Mouse (Mus musculus) heart, postnatal 0 days (tissue): ENCODE measurements around the gene Ryr3. TPM values are rescaled to one million over a fixed set of nuclear protein-coding genes. Genes with fewer than 3 reads are reported as not detected.

Experiments used
- ATAC-seq: fragments of 200-750 bp; cut with Nextera tagmentation; 2 replicates; pipeline ENCODE4 v1.8.0; 2017; ENCODE audit warnings: low read depth, moderate number of reproducible peaks, moderate library complexity; ENCODE audit not compliant: insufficient read depth
- DNase-seq: peaks from one replicate; pipeline ENCODE4 v3.0.0-alpha.2; 2016; ENCODE audit warnings: low spot score
- H3K27ac ChIP-seq: fragments of 300-500 bp; sonication (generic); 2 replicates; pipeline ENCODE4 v1.5.1; 2014; ENCODE audit warnings: low read depth, mild to moderate bottlenecking
- H3K27me3 ChIP-seq: fragments of 300-500 bp; sonication (generic); 2 replicates; pipeline ENCODE4 v1.6.1; 2014; ENCODE audit warnings: low read length, mixed read lengths; ENCODE audit not compliant: control insufficient read depth, insufficient read depth
- H3K36me3 ChIP-seq: fragments of 300-500 bp; sonication (generic); replicated peaks from 2 replicates; pipeline ENCODE4 v1.6.1; 2014; ENCODE audit warnings: low read length, mixed read lengths; ENCODE audit not compliant: control insufficient read depth, insufficient read depth
- H3K4me1 ChIP-seq: fragments of 300-500 bp; sonication (generic); 2 replicates; pipeline ENCODE4 v1.6.1; 2014; ENCODE audit warnings: antibody characterized with exemption; ENCODE audit not compliant: control insufficient read depth, insufficient read depth
- H3K4me2 ChIP-seq: fragments of 300-500 bp; sonication (generic); 2 replicates; pipeline ENCODE4 v1.6.1; 2014; ENCODE audit warnings: low read depth, mild to moderate bottlenecking, low read length, moderate library complexity
- H3K4me3 ChIP-seq: fragments of 300-500 bp; sonication (generic); 2 replicates; pipeline ENCODE4 v1.5.1; 2014; ENCODE audit warnings: low read depth, low read length
- H3K9ac ChIP-seq: fragments of 300-500 bp; sonication (generic); replicated peaks from 2 replicates; pipeline ENCODE4 v1.6.1; 2014; ENCODE audit warnings: low read depth, low read length, mixed read lengths
- H3K9me3 ChIP-seq: fragments of 300-500 bp; sonication (generic); replicated peaks from 2 replicates; pipeline ENCODE4 v1.6.1; 2016; ENCODE audit warnings: low read length; ENCODE audit not compliant: control insufficient read depth
- CTCF ChIP-seq: IDR thresholded peaks from 2 replicates; pipeline ENCODE4 v1.5.1; 2016; ENCODE audit warnings: antibody characterized with exemption, control low read depth, low read depth
- EP300 ChIP-seq: IDR thresholded peaks from 2 replicates; pipeline ENCODE4 v1.6.1; 2016; ENCODE audit warnings: antibody characterized with exemption, low read depth
- WGBS: fragments of 180-500 bp; shearing (Covaris S2); extraction: QIAGEN DNeasy Blood & Tissue Kit; methylation state at CpG from one replicate; pipeline ENCODE4 v1.1.7; 2014; 5-methylcytosine and 5-hydroxymethylcytosine counted together
- polyA plus RNA-seq: library from polyadenylated mRNA; unstranded; fragments of >200 nt; fragmentation: Nextera tagmentation; extraction: Ambion mirVana; gene quantifications from 2 replicates; pipeline ENCODE4 v1.2.1, GENCODE M21; 2015
- total RNA-seq: library from RNA; depleted of rRNA; stranded (reverse); fragments of >200 nt; gene quantifications from 2 replicates; pipeline ENCODE4 v1.2.3, GENCODE M21; 2014; ENCODE audit warnings: low replicate concordance

Ryr3 gene
- total and polyA plus RNA-seq, 2 experiments from 2014 or later = 4.1 to 14.4 TPM

- no peaks in the 10 kb centered on the region for H3K4me1 ChIP-seq
- TF ChIP-seq EP300 (no peak), CTCF (no peak)
- no peak for ATAC-seq
- no peaks in the 10 kb centered on the region for H3K27me3 ChIP-seq
- 79% methylated on average over 3 of the region's 3 CpGs for WGBS
- H3K36me3 ChIP-seq = no peaks in the 10 kb centered on the region
- no peak overlapping the region for H3K4me3 ChIP-seq
- H3K9me3 ChIP-seq = no peaks in the 10 kb centered on the region
- no peak overlapping the region for H3K4me2 ChIP-seq
- DNase-seq = no peak
- H3K27ac ChIP-seq = no peak overlapping the region
- no peak overlapping the region for H3K9ac ChIP-seq
Measured at GRCm38 (mm10) chr2:112815960-112816359, 400.9 kb downstream of the Ryr3 start.

- no peaks in the 10 kb centered on the region for H3K27me3 ChIP-seq
- 59% methylated on average over 5 of the region's 5 CpGs for WGBS
- ATAC-seq = no peak
Measured at GRCm38 (mm10) chr2:112812637-112813402, 404.1 kb downstream of the Ryr3 start.

GRCm38 (mm10) chr2:112806015-112806414 lies 410.9 kb downstream of the Ryr3 start:
- Histone ChIP-seq H3K27ac (no peak overlapping the region), H3K36me3 (no peaks in the 10 kb centered on the region), H3K9ac (no peak overlapping the region), H3K4me3 (no peak overlapping the region), H3K27me3 (no peaks in the 10 kb centered on the region), H3K4me1 (no peaks in the 10 kb centered on the region), H3K4me2 (no peak overlapping the region), H3K9me3 (no peaks in the 10 kb centered on the region)
- 41% methylated on average over 2 of the region's 2 CpGs for WGBS
- no peak for DNase-seq
- no peak for ATAC-seq
- TF ChIP-seq CTCF (no peak), EP300 (no peak)

More at GRCm38 (mm10) chr2:112812637-112813402, 404.1 kb downstream of the Ryr3 start:
- H3K4me3 ChIP-seq = no peak overlapping the region
- no peaks in the 10 kb centered on the region for H3K36me3 ChIP-seq
- TF ChIP-seq CTCF (peak; percentile 40), EP300 (no peak)
- H3K4me1 ChIP-seq = no peaks in the 10 kb centered on the region
- no peak overlapping the region for H3K9ac ChIP-seq
- no peak overlapping the region for H3K4me2 ChIP-seq
- H3K27ac ChIP-seq = no peak overlapping the region
- DNase-seq = no peak
- H3K9me3 ChIP-seq = no peaks in the 10 kb centered on the region

- Histone ChIP-seq H3K9ac (no peak overlapping the region), H3K36me3 (no peaks in the 10 kb centered on the region), H3K9me3 (no peaks in the 10 kb centered on the region), H3K4me3 (no peak overlapping the region), H3K4me2 (0 out of 2 replicates have a peak overlapping the region, but pooled peaks have one; percentile 11), H3K4me1 (no peaks in the 10 kb centered on the region), H3K27ac (no peak overlapping the region), H3K27me3 (no peaks in the 10 kb centered on the region)
- ATAC-seq (peak; percentile 36; the same call in 1 of the 2 replicates), DNase-seq (peak; percentile 57)
- TF ChIP-seq EP300 (no peak), CTCF (peak; percentile 90)
- 15% methylated on average over 8 of the region's 8 CpGs for WGBS
Measured at GRCm38 (mm10) chr2:112799995-112800353, 416.9 kb downstream of the Ryr3 start.

GRCm38 (mm10) chr2:112799351-112799994 lies 417.4 kb downstream of the Ryr3 start:
- TF ChIP-seq CTCF (no peak), EP300 (no peak)
- Histone ChIP-seq H3K27ac (no peak overlapping the region), H3K9me3 (no peaks in the 10 kb centered on the region), H3K4me3 (no peak overlapping the region), H3K9ac (no peak overlapping the region), H3K4me1 (no peaks in the 10 kb centered on the region), H3K4me2 (no peak overlapping the region), H3K36me3 (no peaks in the 10 kb centered on the region), H3K27me3 (no peaks in the 10 kb centered on the region)
- DNase-seq (no peak), ATAC-seq (no peak)
- WGBS = 74% methylated on average over 7 of the region's 7 CpGs
